Mouse (Mus musculus) CH12.LX (cell line): Measurements from ENCODE around the gene Fmo4. TPM values are rescaled to one million over a fixed set of nuclear protein-coding genes. Genes with fewer than 3 reads are reported as not detected.
"Not testable (repeated sequence)": the region's sequence is repeated elsewhere in the genome, so short reads cannot be mapped to it uniquely, and the experiment has no call there.

Source experiments
- DNase-seq: peaks from one replicate; pipeline ENCODE4 v3.0.0-alpha.2; 2013; ENCODE audit errors: extremely low read depth
- H3K27ac ChIP-seq: 2 replicates; pipeline ENCODE4 v1.5.1; 2012; ENCODE audit warnings: low read depth, mild to moderate bottlenecking, control low read depth, moderate library complexity; ENCODE audit not compliant: insufficient read depth
- H3K27me3 ChIP-seq: replicated peaks from 2 replicates; pipeline ENCODE3; 2012; ENCODE audit warnings: inconsistent platforms
- H3K36me3 ChIP-seq, 2 experiments: replicated peaks in 1 of 2; 2 replicates each; pipeline versions ENCODE3 to v1.6.1; 2012; ENCODE audit warnings: inconsistent platforms in 1 of 2, low read length in 1 of 2, mild to moderate bottlenecking in 1 of 2, mixed read lengths in 1 of 2, moderate library complexity in 1 of 2; ENCODE audit not compliant: control insufficient read depth in 1 of 2, insufficient read depth in 1 of 2
- H3K4me1 ChIP-seq, 2 experiments: 2 replicates each; pipeline ENCODE4 v1.6.1; 2012; ENCODE audit warnings: inconsistent platforms in 1 of 2, moderate library complexity in 1 of 2; ENCODE audit not compliant: insufficient read depth in 2 of 2, control insufficient read depth in 1 of 2
- H3K4me2 ChIP-seq: 2 replicates; pipeline ENCODE4 v1.6.1; 2012; ENCODE audit warnings: low read depth, mild to moderate bottlenecking, control low read depth; ENCODE audit not compliant: poor library complexity, insufficient read depth, severe bottlenecking
- H3K4me3 ChIP-seq, 3 experiments: fragments of 150-350 bp in 1 of 3; sonication (generic) in 1 of 3; replicated peaks in 1 of 3; 2 replicates each; pipeline versions ENCODE3 to v1.5.1; 2011 to 2012; ENCODE audit warnings: low read depth in 2 of 3, low read length in 2 of 3, mild to moderate bottlenecking in 2 of 3, moderate library complexity in 2 of 3, control low read depth in 1 of 3, improper control_type of control experiment in 1 of 3, inconsistent platforms in 1 of 3, mixed read lengths in 1 of 3; ENCODE audit not compliant: poor library complexity in 1 of 3
- H3K79me2 ChIP-seq: replicated peaks from 2 replicates; pipeline ENCODE4 v1.6.1; 2012; ENCODE audit warnings: mild to moderate bottlenecking, moderate library complexity; ENCODE audit not compliant: control insufficient read depth, poor library complexity, insufficient read depth, severe bottlenecking; ENCODE audit errors: extremely low read depth
- H3K9ac ChIP-seq: 2 replicates; pipeline ENCODE4 v1.6.1; 2012; ENCODE audit warnings: low read depth, mild to moderate bottlenecking, control low read depth, moderate library complexity; ENCODE audit not compliant: insufficient read depth
- H3K9me3 ChIP-seq: replicated peaks from 2 replicates; pipeline ENCODE3; 2012; ENCODE audit warnings: low read length, inconsistent platforms, mixed read lengths
- CHD1 ChIP-seq: IDR thresholded peaks from 2 replicates; pipeline ENCODE4 v1.6.1; 2012; ENCODE audit warnings: low read depth, low read length, improper control_type of control experiment, inconsistent platforms
- ETS1 ChIP-seq: conservative IDR thresholded peaks from 2 replicates; pipeline ENCODE4 v1.6.1; 2012; ENCODE audit warnings: low read depth, mild to moderate bottlenecking, inconsistent platforms, low read length, improper control_type of control experiment, moderate library complexity
- HCFC1 ChIP-seq: IDR thresholded peaks from 2 replicates; pipeline ENCODE4 v1.6.1; 2012; ENCODE audit warnings: low read depth, mild to moderate bottlenecking, inconsistent platforms, low read length, improper control_type of control experiment
- IRF4 ChIP-seq: IDR thresholded peaks from 2 replicates; pipeline ENCODE4 v1.6.1; 2014; ENCODE audit warnings: low read depth, mild to moderate bottlenecking, inconsistent platforms, low read length, improper control_type of control experiment
- JUN ChIP-seq: IDR thresholded peaks from 2 replicates; pipeline ENCODE4 v1.6.1; 2011; ENCODE audit warnings: low read depth, mild to moderate bottlenecking, low read length, improper control_type of control experiment, moderate library complexity; ENCODE audit not compliant: insufficient read depth
- MAFK ChIP-seq: IDR thresholded peaks from 2 replicates; pipeline ENCODE4 v1.6.1; 2011; ENCODE audit warnings: low read length, improper control_type of control experiment; ENCODE audit not compliant: insufficient replicate concordance
- MAZ ChIP-seq: IDR thresholded peaks from 2 replicates; pipeline ENCODE4 v1.6.1; 2012; ENCODE audit warnings: low read depth, mild to moderate bottlenecking, inconsistent platforms, low read length, improper control_type of control experiment, moderate library complexity
- MEF2A ChIP-seq: IDR thresholded peaks from 2 replicates; pipeline ENCODE4 v1.6.1; 2014; ENCODE audit warnings: low read depth, mild to moderate bottlenecking, inconsistent platforms, low read length, improper control_type of control experiment, borderline replicate concordance
- NELFE ChIP-seq: IDR thresholded peaks from 2 replicates; pipeline ENCODE4 v1.6.1; 2011; ENCODE audit warnings: low read depth, low read length, improper control_type of control experiment
- NRF1 ChIP-seq: IDR thresholded peaks from 2 replicates; pipeline ENCODE4 v1.6.1; 2014; ENCODE audit warnings: low read depth, mild to moderate bottlenecking, inconsistent platforms, low read length, improper control_type of control experiment, moderate library complexity
- POLR2A ChIP-seq: IDR thresholded peaks from 2 replicates; pipeline ENCODE4 v1.6.1; 2011; ENCODE audit warnings: low read depth, mild to moderate bottlenecking, improper control_type of control experiment, low read length
- POLR2AphosphoS2 ChIP-seq: IDR thresholded peaks from 2 replicates; pipeline ENCODE4 v1.6.1; 2011; ENCODE audit warnings: low read depth, low read length, improper control_type of control experiment
- RAD21 ChIP-seq: IDR thresholded peaks from 2 replicates; pipeline ENCODE4 v1.6.1; 2011; ENCODE audit warnings: low read depth, mild to moderate bottlenecking, low read length, improper control_type of control experiment, moderate library complexity
- RCOR1 ChIP-seq: conservative IDR thresholded peaks from 2 replicates; pipeline ENCODE4 v1.6.1; 2012; ENCODE audit warnings: low read depth, mild to moderate bottlenecking, inconsistent platforms, low read length, improper control_type of control experiment
- SIN3A ChIP-seq: IDR thresholded peaks from 2 replicates; pipeline ENCODE4 v1.6.1; 2012; ENCODE audit warnings: low read length, improper control_type of control experiment, inconsistent platforms
- SMC3 ChIP-seq: IDR thresholded peaks from 2 replicates; pipeline ENCODE4 v1.6.1; 2011; ENCODE audit warnings: low read depth, low read length, improper control_type of control experiment
- TBP ChIP-seq: conservative IDR thresholded peaks from 2 replicates; pipeline ENCODE4 v1.6.1; 2011; ENCODE audit warnings: low read depth, low read length, improper control_type of control experiment
- UBTF ChIP-seq: IDR thresholded peaks from 2 replicates; pipeline ENCODE4 v1.6.1; 2012; ENCODE audit warnings: low read depth, mild to moderate bottlenecking, inconsistent platforms, low read length, improper control_type of control experiment, moderate library complexity
- USF1 ChIP-seq: IDR thresholded peaks from 2 replicates; pipeline ENCODE4 v1.6.1; 2014; ENCODE audit warnings: low read depth, mild to moderate bottlenecking, inconsistent platforms, low read length, improper control_type of control experiment
- ZC3H11A ChIP-seq: IDR thresholded peaks from 2 replicates; pipeline ENCODE4 v1.6.1; 2012; ENCODE audit warnings: low read depth, mild to moderate bottlenecking, inconsistent platforms, low read length, improper control_type of control experiment
- dilution Hi-C: fragments of 300-500 bp; cut with MboI; formaldehyde crosslinking; loops from 2 replicates; pipeline ENCODE4 v1.14.3; 2020; ENCODE audit warnings: low sequenced_read_pairs; ENCODE audit not compliant: extremely low pct_unique_long_range_greater_than_20kb, extremely low pct_ligation_motif_present
- in situ Hi-C: fragments of 300-500 bp; cut with MboI; formaldehyde crosslinking; loops from 3 replicates; pipeline ENCODE4 v1.14.3; 2019; ENCODE audit warnings: low sequenced_read_pairs, low pct_ligation_motif_present, low pct_unique_long_range_greater_than_20kb, mixed read lengths
- polyA plus RNA-seq: library from polyadenylated mRNA; unstranded; fragments of >175 nt; gene quantifications from 2 replicates; pipeline ENCODE4 v1.2.1, GENCODE M21; 2012; ENCODE audit warnings: low read depth; ENCODE audit not compliant: insufficient read length
- total RNA-seq, 2 experiments: library from RNA; depleted of rRNA; stranded (reverse); fragments of 300-350 nt in 1 of 2; fragments of >200 nt in 1 of 2; gene quantifications; 2 replicates each; pipeline ENCODE4 v1.2.3; 2012 to 2014

Gene Fmo4
- total and polyA plus RNA-seq, 3 experiments, result not detected

GRCm38 (mm10) chr1:162785222-162785621 lies 28.6 kb downstream of the Fmo4 start:
- TF ChIP-seq POLR2AphosphoS2, result no peak
- Histone ChIP-seq H3K79me2 (no peaks in the 10 kb centered on the region), H3K4me2 (no peak overlapping the region), H3K9ac (no peak overlapping the region; the same call in 1 of the 2 replicates), H3K27me3 (no peaks in the 10 kb centered on the region), H3K4me1 (no peaks in the 10 kb centered on the region), H3K4me3 (no peak overlapping the region), H3K27ac (no peak overlapping the region), H3K9me3 (no peaks in the 10 kb centered on the region), H3K36me3 (no peaks in the 10 kb centered on the region)
- DNase-seq, result no peak
- dilution Hi-C loops, result no loop called here
- in situ Hi-C loops, result no loop called here

GRCm38 (mm10) chr1:162783669-162784248 lies 30.0 kb downstream of the Fmo4 start:
- in situ Hi-C loops, result no loop called here
- dilution Hi-C loops, result no loop called here

GRCm38 (mm10) chr1:162781035-162781434 lies 32.7 kb downstream of the Fmo4 start:
- H3K9me3 ChIP-seq, H3K27me3 ChIP-seq, in situ Hi-C loops, H3K4me2 ChIP-seq, dilution Hi-C loops, H3K36me3 ChIP-seq, H3K79me2 ChIP-seq, H3K4me3 ChIP-seq, H3K4me1 ChIP-seq, H3K27ac ChIP-seq, H3K9ac ChIP-seq, DNase-seq: not testable (repeated sequence)

More at GRCm38 (mm10) chr1:162783669-162784248, 30.0 kb downstream of the Fmo4 start:
- Histone ChIP-seq H3K9ac (no peak overlapping the region), H3K36me3 (no peaks in the 10 kb centered on the region), H3K27me3 (no peaks in the 10 kb centered on the region), H3K79me2 (no peaks in the 10 kb centered on the region), H3K4me3 (no peak overlapping the region), H3K9me3 (no peaks in the 10 kb centered on the region), H3K4me1 (no peaks in the 10 kb centered on the region), H3K4me2 (no peak overlapping the region), H3K27ac (no peak overlapping the region)
- DNase-seq, result no peak
- TF ChIP-seq MAZ, result no peak
- no peak for TF ChIP-seq TBP
- TF ChIP-seq ETS1, result no peak
- TF ChIP-seq NRF1, result no peak
- no peak for TF ChIP-seq POLR2A
- TF ChIP-seq HCFC1, result no peak
- no peak for TF ChIP-seq IRF4
- TF ChIP-seq POLR2AphosphoS2, result no peak
- no peak for TF ChIP-seq SMC3
- no peak for TF ChIP-seq NELFE
- no peak for TF ChIP-seq UBTF
- no peak for TF ChIP-seq USF1
- no peak for TF ChIP-seq RAD21
- no peak for TF ChIP-seq CHD1
- TF ChIP-seq RCOR1, result no peak
- TF ChIP-seq SIN3A, result no peak
- no peak for TF ChIP-seq JUN
- no peak for TF ChIP-seq ZC3H11A
- no peak for TF ChIP-seq MEF2A
- no peak for TF ChIP-seq MAFK
